Mouse (Mus musculus) limb, embryonic 13.5 days (tissue): Measurements from ENCODE around the gene Hist1h4i. TPM values are rescaled to one million over a fixed set of nuclear protein-coding genes. Genes with fewer than 3 reads are reported as not detected.
"Not testable (repeated sequence)": the region's sequence is repeated elsewhere in the genome, so short reads cannot be mapped to it uniquely, and the experiment has no call there.

Experiments
- ATAC-seq: fragments of 200-750 bp; cut with Nextera tagmentation; 2 replicates; pipeline ENCODE4 v1.8.0; 2017; ENCODE audit warnings: low read depth, moderate number of reproducible peaks, moderate TSS enrichment; ENCODE audit not compliant: low FRiP score
- H3K27ac ChIP-seq: fragments of 300-500 bp; sonication (generic); 2 replicates; pipeline ENCODE4 v1.5.1; 2015; ENCODE audit warnings: inconsistent platforms, mild to moderate bottlenecking, moderate library complexity
- H3K27me3 ChIP-seq: fragments of 300-500 bp; sonication (generic); 2 replicates; pipeline ENCODE4 v1.6.1; 2015; ENCODE audit warnings: mild to moderate bottlenecking, inconsistent platforms
- H3K36me3 ChIP-seq: fragments of 300-500 bp; sonication (generic); 2 replicates; pipeline ENCODE4 v1.6.1; 2015; ENCODE audit warnings: inconsistent platforms, mild to moderate bottlenecking, moderate library complexity
- H3K4me1 ChIP-seq: fragments of 300-500 bp; sonication (generic); 2 replicates; pipeline ENCODE4 v1.6.1; 2015; ENCODE audit warnings: inconsistent platforms
- H3K4me2 ChIP-seq: fragments of 300-500 bp; sonication (generic); replicated peaks from 2 replicates; pipeline ENCODE4 v1.6.1; 2015; ENCODE audit warnings: inconsistent platforms, mild to moderate bottlenecking, moderate library complexity
- H3K4me3 ChIP-seq: fragments of 300-500 bp; sonication (generic); 2 replicates; pipeline ENCODE4 v1.5.1; 2015; ENCODE audit warnings: moderate library complexity, mild to moderate bottlenecking, inconsistent platforms
- H3K9ac ChIP-seq: fragments of 300-500 bp; sonication (generic); 2 replicates; pipeline ENCODE4 v1.6.1; 2015; ENCODE audit warnings: mild to moderate bottlenecking, inconsistent platforms
- H3K9me3 ChIP-seq: fragments of 300-500 bp; sonication (generic); 2 replicates; pipeline ENCODE4 v1.6.1; 2016; ENCODE audit warnings: inconsistent platforms
- WGBS: fragments of 180-500 bp; shearing (Covaris S2); methylation state at CpG from one replicate; pipeline ENCODE4 v1.1.7; 2015; 5-methylcytosine and 5-hydroxymethylcytosine counted together
- polyA plus RNA-seq: library from polyadenylated mRNA; unstranded; fragments of >200 nt; fragmentation: Nextera tagmentation; extraction: Ambion mirVana; gene quantifications from 2 replicates; pipeline ENCODE4 v1.2.1, GENCODE M21; 2015

The Hist1h4i gene
- polyA plus RNA-seq = 25.3 and 27.8 TPM in 2 replicates

DNA sequence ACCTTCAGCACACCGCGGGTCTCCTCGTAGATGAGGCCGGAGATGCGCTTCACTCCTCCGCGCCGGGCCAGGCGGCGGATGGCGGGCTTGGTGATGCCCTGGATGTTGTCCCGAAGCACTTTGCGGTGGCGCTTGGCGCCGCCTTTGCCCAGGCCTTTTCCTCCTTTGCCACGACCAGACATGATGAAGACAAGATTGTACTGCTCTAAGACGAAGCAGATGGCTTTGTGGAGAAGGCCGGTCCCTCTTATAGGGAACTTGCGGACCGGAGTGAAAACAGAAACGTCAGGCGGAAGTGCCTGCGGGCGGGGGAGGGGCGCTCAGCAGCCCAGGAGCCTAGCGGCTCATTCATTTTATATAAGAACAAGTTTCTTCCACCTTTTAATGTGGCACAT lies at the start of gene Hist1h4i:
Gene Hist1h4i (minus strand): TSS at position 221 of the 395 bp plus-strand sequence.
- Histone ChIP-seq H3K4me3 (peak within 1 kb of the TSS; percentile 51), H3K4me1 (peaks cover 35% of the 10 kb centered on the region), H3K27ac (peak within 1 kb of the TSS; percentile 96), H3K4me2 (peak within 1 kb of the TSS; percentile 88), H3K9ac (peak within 1 kb of the TSS; percentile 76)
- H3K36me3 ChIP-seq, H3K9me3 ChIP-seq, H3K27me3 ChIP-seq: not testable (repeated sequence)
- peak; percentile 65 for ATAC-seq
- 0% methylated on average over 16 of the region's 27 CpGs for WGBS

DNA sequence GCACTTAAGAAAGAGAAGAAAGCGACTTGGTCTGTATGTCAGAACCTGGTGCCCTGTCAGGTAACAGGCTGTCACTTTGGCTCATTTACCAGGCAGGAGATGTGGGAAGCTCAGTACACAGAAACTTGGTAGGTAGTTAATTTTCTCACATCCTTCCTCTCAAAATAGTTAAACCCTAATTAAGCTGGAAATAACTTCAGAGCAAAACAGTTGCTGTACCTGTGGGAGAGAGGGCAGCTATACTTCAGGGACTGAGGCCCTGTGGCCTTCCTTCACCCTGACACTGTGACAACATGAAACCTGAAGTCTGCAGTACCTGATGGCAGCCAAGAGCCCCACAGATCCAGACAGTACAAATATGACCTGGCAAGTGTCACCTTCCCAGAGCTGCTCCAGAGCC lies 43.0 kb upstream of the Hist1h4i start, which contains the start of gene Vmn1r188:
Gene Vmn1r188 (plus strand): TSS at position 301 of the 400 bp plus-strand sequence.
- ATAC-seq, H3K9me3 ChIP-seq: not testable (repeated sequence)
- 83% methylated on average over 1 of the region's 1 CpGs for WGBS

DNA sequence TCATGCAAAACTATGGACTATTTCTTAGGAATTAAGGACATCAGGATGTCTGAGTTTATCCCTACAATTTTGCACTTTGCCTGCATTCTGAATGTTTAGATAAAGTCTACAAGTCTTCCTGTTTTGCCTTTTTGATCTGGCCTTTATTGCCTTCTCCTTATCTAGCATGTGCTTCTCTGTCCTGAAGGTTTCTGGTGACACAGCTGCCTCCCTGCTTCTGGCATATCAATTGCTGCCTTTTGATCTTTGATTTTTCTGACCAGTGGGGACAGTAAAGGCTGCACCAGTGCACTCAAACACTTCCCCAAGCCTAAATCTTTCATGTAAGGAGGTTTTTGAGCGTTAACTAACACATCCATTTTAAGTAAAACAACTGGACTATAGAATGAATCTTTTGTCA lies 22.3 kb upstream of the Hist1h4i start:
- H3K36me3 ChIP-seq = no peaks in the 10 kb centered on the region
- no peak overlapping the region for H3K27ac ChIP-seq
- no peaks in the 10 kb centered on the region for H3K4me1 ChIP-seq
- H3K27me3 ChIP-seq = no peaks in the 10 kb centered on the region
- ATAC-seq = no peak
- no peak overlapping the region for H3K9ac ChIP-seq
- 29% methylated on average over 1 of the region's 1 CpGs for WGBS
- H3K9me3 ChIP-seq = no peaks in the 10 kb centered on the region
- no peak overlapping the region for H3K4me3 ChIP-seq
- no peak overlapping the region for H3K4me2 ChIP-seq

More for the DNA sequence above, 43.0 kb upstream of the Hist1h4i start, which contains the start of gene Vmn1r188:
- H3K36me3 ChIP-seq, H3K4me1 ChIP-seq, H3K27ac ChIP-seq, H3K4me2 ChIP-seq, H3K9ac ChIP-seq, H3K27me3 ChIP-seq, H3K4me3 ChIP-seq: not testable (repeated sequence)

DNA sequence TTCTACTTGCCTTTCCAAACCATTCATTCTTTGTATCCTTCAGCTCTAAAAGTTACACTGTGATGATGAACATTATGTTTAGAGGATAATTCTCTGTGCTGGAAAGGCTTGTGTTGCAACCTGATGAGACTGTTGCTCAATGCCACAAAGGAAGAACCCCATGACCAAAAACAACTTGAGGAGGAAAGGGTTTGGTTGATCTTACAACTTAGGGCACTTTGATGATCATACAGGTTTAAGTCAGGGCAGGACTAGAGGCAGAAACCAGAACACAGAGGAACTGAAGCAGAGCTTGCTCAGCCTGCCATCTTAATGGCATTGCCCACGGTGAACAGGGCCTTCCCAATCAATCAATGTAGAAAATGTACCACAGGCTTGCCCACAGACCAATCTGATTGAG lies 20.3 kb upstream of the Hist1h4i start:
- ATAC-seq = no peak

DNA sequence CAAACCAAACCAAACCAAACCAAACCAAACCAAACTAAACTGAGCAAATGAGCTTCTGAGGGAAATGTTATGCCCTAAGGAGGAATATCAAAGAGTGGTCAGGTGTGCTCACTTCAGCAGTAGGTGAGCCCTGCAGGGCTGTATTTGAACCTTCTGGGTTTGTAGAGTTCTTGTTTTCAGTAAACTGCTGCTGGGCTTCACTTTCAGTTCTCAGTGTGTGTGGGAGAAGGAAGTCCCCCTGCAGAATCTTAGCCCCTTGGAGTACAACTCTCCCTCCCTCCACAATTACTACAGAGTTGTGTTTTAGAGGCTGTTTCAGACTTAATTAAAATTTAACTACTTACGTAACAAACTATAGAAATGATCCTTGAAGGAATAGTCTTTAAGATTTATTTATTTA lies 12.6 kb upstream of the Hist1h4i start:
- Histone ChIP-seq H3K27ac (no peak overlapping the region), H3K4me2 (no peak overlapping the region)
- WGBS = 88% methylated on average over 1 of the region's 1 CpGs

More for the DNA sequence above, 20.3 kb upstream of the Hist1h4i start:
- 88% methylated on average over 1 of the region's 1 CpGs for WGBS
- no peak overlapping the region for H3K4me2 ChIP-seq
- no peaks in the 10 kb centered on the region for H3K4me1 ChIP-seq
- H3K9me3 ChIP-seq = no peaks in the 10 kb centered on the region
- no peak overlapping the region for H3K9ac ChIP-seq
- H3K27ac ChIP-seq = no peak overlapping the region
- H3K4me3 ChIP-seq = no peak overlapping the region
- H3K27me3 ChIP-seq = no peaks in the 10 kb centered on the region
- no peaks in the 10 kb centered on the region for H3K36me3 ChIP-seq

DNA sequence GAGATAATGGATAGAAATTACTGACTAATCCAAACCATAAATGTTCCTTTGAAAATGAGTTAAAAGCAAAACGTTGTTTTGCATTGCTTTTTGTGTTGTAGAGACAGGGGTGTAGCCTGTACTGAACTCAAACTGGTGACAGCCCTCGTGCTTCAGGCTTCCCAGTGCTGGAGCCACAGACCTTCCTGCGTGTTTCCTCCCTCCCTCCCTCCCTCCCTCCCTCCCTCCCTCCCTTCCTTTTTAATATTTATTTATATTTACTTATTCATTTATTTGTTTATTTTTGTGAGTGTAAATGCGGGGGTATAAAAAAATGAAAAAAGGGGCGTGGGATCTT lies 10.3 kb upstream of the Hist1h4i start:
- Histone ChIP-seq H3K4me3 (peak overlapping the region; percentile 52), H3K36me3 (no peaks in the 10 kb centered on the region), H3K27me3 (no peaks in the 10 kb centered on the region), H3K27ac (peak overlapping the region; percentile 75; the same call in 1 of the 2 replicates), H3K9ac (peak overlapping the region; percentile 69), H3K4me2 (peak overlapping the region; percentile 64), H3K9me3 (no peaks in the 10 kb centered on the region), H3K4me1 (peaks cover 4% of the 10 kb centered on the region; the same call in 1 of the 2 replicates)
- no peak for ATAC-seq
- WGBS = 9% methylated on average over 5 of the region's 5 CpGs

More for the DNA sequence above, 12.6 kb upstream of the Hist1h4i start:
- Histone ChIP-seq H3K36me3 (no peaks in the 10 kb centered on the region), H3K4me3 (no peak overlapping the region), H3K27me3 (no peaks in the 10 kb centered on the region), H3K4me1 (peaks cover 4% of the 10 kb centered on the region; the same call in 1 of the 2 replicates), H3K9ac (no peak overlapping the region), H3K9me3 (no peaks in the 10 kb centered on the region)
- ATAC-seq = no peak

DNA sequence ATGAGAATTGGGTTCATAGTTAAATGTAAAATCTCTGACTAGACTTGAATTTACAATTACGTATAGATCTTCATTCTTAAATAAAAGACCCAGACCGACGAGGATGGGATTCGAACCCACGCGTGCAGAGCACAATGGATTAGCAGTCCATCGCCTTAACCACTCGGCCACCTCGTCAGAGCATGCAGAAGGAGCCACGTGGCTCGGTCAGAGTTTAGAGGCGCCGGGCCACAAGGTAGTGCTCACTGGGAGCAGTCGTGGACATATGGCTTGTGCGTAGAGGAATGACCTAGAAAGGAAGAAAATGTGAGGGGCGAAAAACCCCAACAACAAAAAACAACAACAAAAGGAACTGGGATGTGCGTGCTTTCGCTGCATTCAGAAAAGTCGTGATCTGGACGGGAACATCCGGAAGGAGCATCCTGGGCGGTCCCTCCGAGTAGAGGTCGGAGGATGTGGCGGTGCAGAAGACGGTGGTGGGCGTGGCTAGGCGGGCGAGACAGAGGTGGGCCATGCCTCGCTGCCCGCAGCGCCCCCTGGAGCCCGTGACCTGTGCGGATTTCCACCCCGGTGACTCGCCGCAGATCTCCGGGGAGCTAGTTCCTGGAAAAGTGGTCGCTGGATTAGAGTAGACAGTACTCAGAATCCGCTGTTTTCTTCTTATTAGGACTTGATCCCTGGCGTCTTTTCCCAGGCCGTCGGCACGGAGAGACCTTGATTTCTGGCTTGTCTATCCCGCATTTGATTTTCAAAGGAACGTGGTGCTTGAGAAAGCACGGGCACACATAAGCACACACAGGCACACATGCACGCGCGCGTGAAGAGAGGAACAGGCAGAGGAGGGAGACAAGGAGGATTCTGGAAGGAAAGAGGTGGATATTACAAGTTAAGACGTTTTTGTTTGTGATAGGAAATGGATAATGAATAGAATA lies 9.7 kb upstream of the Hist1h4i start:
- no peaks in the 10 kb centered on the region for H3K36me3 ChIP-seq
- no peaks in the 10 kb centered on the region for H3K9me3 ChIP-seq
- peak overlapping the region; percentile 69 for H3K9ac ChIP-seq
- peak overlapping the region; percentile 52 for H3K4me3 ChIP-seq
- peak; percentile 93 for ATAC-seq
- H3K4me2 ChIP-seq = peak overlapping the region; percentile 64
- WGBS = under 1% methylated on average over 52 of the region's 52 CpGs
- peaks cover 4% of the 10 kb centered on the region; the same call in 1 of the 2 replicates for H3K4me1 ChIP-seq
- H3K27ac ChIP-seq = peak overlapping the region; percentile 75
- H3K27me3 ChIP-seq = no peaks in the 10 kb centered on the region

DNA sequence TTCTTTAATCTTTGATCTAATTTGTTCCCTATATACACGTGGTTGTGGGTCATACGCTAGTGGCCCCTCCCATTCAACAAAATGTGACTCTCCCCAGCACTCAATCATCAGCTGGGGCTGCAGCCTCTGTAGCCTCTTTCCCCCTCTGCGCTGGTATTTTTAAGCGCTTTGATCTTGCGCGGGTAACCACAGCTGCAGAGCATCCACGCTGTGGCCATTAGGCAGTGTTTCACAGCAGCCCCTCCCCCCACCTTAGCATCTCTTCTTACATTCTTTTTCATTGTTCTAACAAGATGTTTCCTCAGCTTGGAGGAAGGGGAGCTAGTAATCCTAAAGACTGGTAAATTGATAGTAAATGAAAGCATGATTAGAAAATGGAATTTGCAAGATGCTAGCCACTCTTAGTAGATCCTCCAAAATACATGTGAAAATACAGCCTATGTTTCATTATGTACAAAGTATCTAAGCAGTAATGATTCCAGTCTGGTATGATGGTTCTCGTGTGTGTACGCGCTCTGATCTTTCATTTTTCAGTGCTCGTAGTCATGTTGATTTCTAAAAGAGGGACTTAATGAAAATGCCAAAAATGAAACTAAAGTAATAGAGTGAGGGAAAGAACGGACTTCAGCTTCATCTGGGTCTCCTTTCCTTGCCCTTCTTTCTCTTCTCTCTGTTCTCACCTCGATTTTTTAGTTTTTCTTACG lies 8.7 kb upstream of the Hist1h4i start:
- WGBS = 1% methylated on average over 14 of the region's 14 CpGs
- Histone ChIP-seq H3K36me3 (no peaks in the 10 kb centered on the region), H3K27ac (peak overlapping the region; percentile 75), H3K9me3 (no peaks in the 10 kb centered on the region), H3K4me2 (peak overlapping the region; percentile 64), H3K4me3 (peak overlapping the region; percentile 52), H3K9ac (peak overlapping the region; percentile 45), H3K4me1 (peaks cover 4% of the 10 kb centered on the region; the same call in 1 of the 2 replicates), H3K27me3 (no peaks in the 10 kb centered on the region)
- peak; percentile 37 for ATAC-seq

DNA sequence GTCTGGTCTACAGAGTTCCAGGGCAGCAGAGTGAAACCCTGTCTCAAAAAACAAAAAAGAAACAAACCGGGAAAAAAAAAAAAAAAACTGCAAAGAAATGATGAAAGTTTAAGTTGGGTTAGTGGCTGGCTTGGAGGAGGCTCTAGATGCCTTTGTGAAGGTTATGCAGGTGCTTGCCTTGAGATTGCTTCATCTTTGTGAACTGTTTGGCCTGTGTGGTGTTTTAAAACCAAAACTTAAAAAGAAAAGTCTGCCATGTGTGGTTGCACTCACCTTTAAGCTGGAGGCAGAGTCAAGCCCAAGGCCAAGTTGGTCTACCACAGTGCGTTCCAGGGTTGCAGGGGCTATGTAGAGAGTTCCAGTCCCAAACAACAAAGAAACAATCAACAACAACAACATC lies 7.9 kb upstream of the Hist1h4i start:
- H3K27ac ChIP-seq = no peak overlapping the region; the same call in 1 of the 2 replicates
- no peak for ATAC-seq
- WGBS = 80% methylated on average over 2 of the region's 2 CpGs
- no peak overlapping the region for H3K4me3 ChIP-seq
- H3K4me1 ChIP-seq = peaks cover 10% of the 10 kb centered on the region; the same call in 1 of the 2 replicates
- H3K4me2 ChIP-seq = no peak overlapping the region
- no peak overlapping the region for H3K9ac ChIP-seq
- no peaks in the 10 kb centered on the region for H3K9me3 ChIP-seq
- no peaks in the 10 kb centered on the region for H3K27me3 ChIP-seq
- no peaks in the 10 kb centered on the region for H3K36me3 ChIP-seq

DNA sequence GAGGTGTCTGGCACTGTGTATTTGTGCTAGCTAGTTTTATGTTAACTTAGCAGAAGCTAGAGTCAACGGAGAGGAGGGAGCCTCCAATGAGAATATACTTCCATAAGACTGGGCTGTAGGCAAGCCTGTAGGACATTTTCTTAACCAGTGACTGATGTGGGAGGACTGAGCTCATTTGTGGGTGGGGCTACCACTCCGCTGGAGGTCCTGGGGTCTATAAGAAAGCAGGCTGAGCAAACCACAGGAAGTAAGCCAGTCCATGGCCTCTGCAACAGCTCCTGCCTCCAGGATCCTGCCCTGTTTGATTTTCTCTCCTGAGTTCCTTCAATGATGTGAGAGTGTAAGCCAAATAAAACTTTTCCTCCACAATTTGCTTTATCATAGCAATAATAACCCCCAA lies 4.1 kb upstream of the Hist1h4i start:
- H3K4me2 ChIP-seq = no peak overlapping the region
- H3K9me3 ChIP-seq = no peaks in the 10 kb centered on the region
- H3K9ac ChIP-seq = no peak overlapping the region
- H3K27ac ChIP-seq = no peak overlapping the region
- no peaks in the 10 kb centered on the region for H3K36me3 ChIP-seq
- 52% methylated on average over 2 of the region's 2 CpGs for WGBS
- ATAC-seq = no peak
- H3K27me3 ChIP-seq = no peaks in the 10 kb centered on the region
- H3K4me1 ChIP-seq = peaks cover 22% of the 10 kb centered on the region
- no peak overlapping the region for H3K4me3 ChIP-seq

DNA sequence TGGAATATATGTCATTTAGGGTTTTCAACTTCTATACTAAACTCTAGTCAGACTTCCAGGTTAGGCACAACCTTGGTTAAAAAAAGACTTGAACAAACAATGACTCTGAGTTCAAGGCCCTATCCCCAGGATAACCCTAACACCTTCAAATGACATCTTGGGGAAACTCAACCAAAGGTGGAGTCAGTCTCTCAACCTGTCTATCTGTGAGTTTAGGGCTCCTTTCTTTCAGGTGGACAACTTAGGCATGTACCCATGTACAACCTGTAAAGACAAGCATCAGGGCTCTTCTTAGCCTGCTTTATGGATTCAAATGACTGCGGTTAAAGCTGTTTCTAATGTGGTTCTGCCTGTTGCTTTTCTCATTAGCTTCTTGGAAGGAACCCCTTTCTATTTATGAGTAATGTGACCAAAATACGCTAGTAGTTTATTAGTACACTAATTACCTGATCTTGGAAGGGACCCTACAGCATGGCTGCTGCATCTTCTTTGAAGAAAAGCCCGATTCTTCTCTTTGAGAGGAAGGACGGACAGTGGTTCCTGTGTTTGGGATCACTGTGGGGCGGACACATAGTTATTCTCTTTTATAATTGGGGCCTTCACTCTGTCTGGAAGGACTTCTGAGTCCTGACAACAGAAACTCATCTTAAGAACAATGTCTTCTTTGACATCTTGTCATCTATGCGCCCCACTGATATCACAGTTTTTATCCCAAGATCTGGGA lies 3.4 kb upstream of the Hist1h4i start:
- Histone ChIP-seq H3K4me1 (peaks cover 27% of the 10 kb centered on the region), H3K4me3 (peak overlapping the region; percentile 43), H3K36me3 (no peaks in the 10 kb centered on the region), H3K27me3 (no peaks in the 10 kb centered on the region), H3K27ac (peak overlapping the region; percentile 49; the same call in 1 of the 2 replicates), H3K9ac (no peak overlapping the region), H3K9me3 (no peaks in the 10 kb centered on the region), H3K4me2 (peak overlapping the region; percentile 88)
- 87% methylated on average over 6 of the region's 6 CpGs for WGBS
- no peak for ATAC-seq
